Mouse (Mus musculus) heart, adult 2 months (tissue): ENCODE results near the gene Akr1d1.

Experiments
- CTCF ChIP-seq: fragments of 200-600 bp; IDR thresholded peaks from 2 replicates; pipeline ENCODE4 v1.8.1; 2022; ENCODE audit warnings: antibody characterized with exemption, mild to moderate bottlenecking, moderate library complexity
- EP300 ChIP-seq: fragments of 200-500 bp; IDR thresholded peaks from 2 replicates; pipeline ENCODE4 v1.6.1; 2011; ENCODE audit warnings: low read depth, low read length, control low read depth; ENCODE audit not compliant: insufficient read depth
- POLR2A ChIP-seq: fragments of 200-500 bp; IDR thresholded peaks from 2 replicates; pipeline ENCODE4 v1.6.1; 2011; ENCODE audit warnings: mild to moderate bottlenecking, low read depth, low read length, control low read depth; ENCODE audit not compliant: insufficient read depth

DNA sequence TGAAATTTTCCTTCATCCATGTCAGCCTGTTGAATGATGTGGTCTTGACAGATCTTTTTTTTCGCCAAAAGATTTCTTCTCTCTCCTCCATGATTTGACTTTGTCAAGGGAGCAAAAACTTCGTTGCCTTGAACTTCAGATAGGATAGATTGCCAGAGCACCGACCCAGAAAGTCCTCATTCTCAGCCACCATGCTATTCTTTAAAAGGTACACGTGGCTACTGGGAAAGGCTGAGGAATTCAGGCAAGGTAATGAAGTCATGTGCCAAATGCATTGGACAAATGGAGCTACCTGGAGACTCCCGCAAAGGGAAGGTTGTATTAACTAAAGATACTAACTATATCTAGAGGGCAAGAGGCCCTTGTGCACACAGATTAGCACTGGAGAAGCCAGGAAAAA lies 8.8 kb downstream of the Akr1d1 start:
- TF ChIP-seq CTCF = no peak
- TF ChIP-seq EP300 = no peak
- no peak for TF ChIP-seq POLR2A
